Mouse (Mus musculus) left cerebral cortex, adult 18-20 months (tissue): ENCODE results near the gene Sorbs1. TPM values are rescaled to one million over a fixed set of nuclear protein-coding genes. Genes with fewer than 3 reads are reported as not detected.
"Not testable (repeated sequence)": the region's sequence is repeated elsewhere in the genome, so short reads cannot be mapped to it uniquely, and the experiment has no call there.

Experiments used
- DNase-seq, 2 experiments: peaks; one replicate each; pipeline ENCODE4 v3.0.0; 2021 to 2022; ENCODE audit warnings: low spot score in 2 of 2, mixed read lengths in 1 of 2
- long read RNA-seq, 2 experiments: library from polyadenylated mRNA; stranded (forward); transcript quantifications; one replicate each; pipeline ENCODE4 v2.0.0; 2021
- total RNA-seq, 2 experiments: library from RNA; stranded (reverse); gene quantifications; 2 replicates each; pipeline ENCODE4 v1.2.3; 2021

The Sorbs1 gene
- total RNA-seq = 100 to 1,000 TPM; 144 to 149 TPM
- long read RNA-seq, experiment 1, partial matches to known transcripts = 6 of 37 reads
- long read RNA-seq, experiment 1, other reads (novel, unspliced or antisense) = 31 of 37 reads
- long read RNA-seq, experiment 2, partial matches to known transcripts = 5 of 20 reads
- long read RNA-seq, experiment 2, other reads (novel, unspliced or antisense) = 14 of 20 reads

GRCm38 (mm10) chr19:40513632-40514078 is at the start of gene Sorbs1:
TSS of gene Sorbs1 (minus strand) at chr19:40513779.
- DNase-seq = peak; percentile 93 to 96

GRCm38 (mm10) chr19:40561521-40561920 is 47.9 kb upstream of the Sorbs1 start:
- DNase-seq = not testable (repeated sequence)

DNA sequence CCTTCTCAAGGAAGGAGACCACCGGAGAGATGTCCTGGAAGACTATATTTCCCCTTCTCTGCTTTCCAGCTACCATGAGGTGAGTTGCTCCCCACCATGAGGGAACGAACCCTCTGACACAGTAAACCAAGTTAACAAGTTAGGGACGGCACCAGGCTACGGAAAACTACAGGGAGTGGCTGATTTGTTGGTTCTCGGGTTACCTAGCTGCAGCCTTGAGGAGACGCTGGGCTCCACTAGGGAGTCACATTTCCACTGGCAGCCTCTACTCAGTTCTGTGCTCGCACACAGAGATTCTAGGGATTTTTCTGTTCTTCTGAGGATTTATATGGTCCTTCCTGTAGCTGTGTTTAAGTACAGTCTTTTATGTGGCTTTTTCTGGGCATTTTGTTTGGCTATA is 42.5 kb upstream of the Sorbs1 start:
- no peak for DNase-seq

GRCm38 (mm10) chr19:40555136-40555535 is 41.6 kb upstream of the Sorbs1 start:
- DNase-seq = no peak

DNA sequence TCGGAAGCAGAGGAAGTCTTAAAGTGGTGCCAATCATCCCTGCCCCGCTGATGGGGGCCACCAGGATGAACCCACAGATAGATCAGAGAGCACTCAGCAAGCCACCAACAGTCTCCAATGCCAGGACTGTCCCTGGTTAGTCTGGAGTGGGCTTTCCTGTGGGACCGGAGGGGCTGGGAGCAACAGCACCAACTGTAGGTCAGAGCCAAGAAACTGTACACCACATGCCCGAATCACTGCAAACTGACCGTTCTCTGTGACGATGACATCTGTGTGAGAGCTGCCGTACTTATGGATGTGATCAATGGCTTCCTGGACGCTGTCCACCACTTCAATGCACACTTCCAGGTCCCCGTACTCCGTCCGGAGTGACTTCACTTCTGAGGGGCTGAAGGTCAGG is 40.8 kb upstream of the Sorbs1 start:
- no peak for DNase-seq

DNA sequence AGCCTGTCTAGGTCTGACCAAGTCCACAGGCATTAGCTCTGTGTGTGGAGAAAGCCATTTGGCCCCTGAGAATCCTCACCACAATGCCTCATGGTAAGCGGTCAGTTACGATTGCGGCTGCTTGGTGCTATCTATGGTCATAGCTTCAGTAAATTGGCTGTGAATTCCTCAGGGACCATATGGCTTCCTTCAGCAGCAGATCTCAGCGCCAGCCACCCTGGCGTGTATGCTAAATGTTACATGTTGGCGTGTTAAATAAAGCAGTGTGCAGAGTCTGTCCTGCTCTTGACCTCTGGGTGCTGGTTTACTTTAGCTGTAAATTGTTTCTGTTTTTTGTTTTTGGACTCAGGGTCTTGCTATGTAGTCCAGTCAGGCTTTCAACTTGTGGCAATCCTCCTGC is 40.3 kb upstream of the Sorbs1 start:
- DNase-seq = peak in 1 of 2 experiments; percentile 19

GRCm38 (mm10) chr19:40553014-40553789 is 39.6 kb upstream of the Sorbs1 start:
- DNase-seq = no peak

DNA sequence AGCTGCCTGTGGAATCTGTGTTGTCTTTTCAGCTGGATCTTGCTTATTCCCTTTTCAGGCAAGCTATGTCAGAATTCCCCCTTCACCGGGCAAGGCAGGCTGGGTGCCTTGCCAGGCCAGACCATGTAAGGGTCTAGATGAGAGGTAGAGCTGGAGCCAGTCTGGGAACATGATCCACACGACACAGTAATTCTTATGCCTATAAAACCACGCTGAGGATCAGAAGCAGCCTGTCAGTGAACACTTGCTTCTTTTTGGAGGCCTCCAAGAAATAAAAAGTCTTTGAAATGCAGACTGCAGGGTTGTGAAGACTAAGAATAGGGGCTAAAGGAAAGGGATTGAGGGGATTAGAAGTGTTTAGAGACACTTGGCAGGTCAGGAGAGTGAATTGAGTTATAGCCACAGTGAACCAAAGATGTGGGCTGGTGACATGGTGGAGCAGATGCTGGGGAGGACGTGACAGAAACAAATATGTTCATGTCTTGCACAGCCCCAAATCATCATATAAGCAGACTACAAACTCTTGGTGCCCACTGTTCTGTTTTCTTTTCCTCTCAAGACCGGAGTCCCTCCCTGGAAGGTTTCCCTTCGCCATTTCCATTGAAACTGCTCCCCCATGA is 36.0 kb upstream of the Sorbs1 start:
- no peak for DNase-seq

GRCm38 (mm10) chr19:40548796-40549515 is 35.4 kb upstream of the Sorbs1 start:
- DNase-seq = no peak

- DNase-seq = no peak
Observed at GRCm38 (mm10) chr19:40548386-40548785, 34.8 kb upstream of the Sorbs1 start.

DNA sequence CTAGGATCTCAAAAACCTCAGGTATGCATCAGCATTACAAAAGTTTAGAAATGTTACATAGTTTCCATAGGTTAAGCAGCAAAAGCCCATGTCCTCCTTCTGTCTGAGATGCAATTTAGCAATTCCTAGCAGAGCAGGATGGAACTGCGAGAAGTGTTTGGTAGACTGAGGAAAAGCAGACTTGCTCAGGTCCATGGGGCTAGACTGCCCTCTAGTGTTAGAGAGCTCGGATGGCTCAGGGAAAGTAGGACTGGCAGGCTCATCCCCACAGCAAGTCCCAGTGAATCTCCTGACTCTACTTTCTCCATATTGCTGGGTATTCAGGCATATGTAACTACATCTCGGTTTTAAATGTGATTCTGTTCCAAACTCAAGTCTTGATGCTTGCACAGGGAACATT is 31.3 kb upstream of the Sorbs1 start:
- peak; percentile 65 to 71 for DNase-seq

DNA sequence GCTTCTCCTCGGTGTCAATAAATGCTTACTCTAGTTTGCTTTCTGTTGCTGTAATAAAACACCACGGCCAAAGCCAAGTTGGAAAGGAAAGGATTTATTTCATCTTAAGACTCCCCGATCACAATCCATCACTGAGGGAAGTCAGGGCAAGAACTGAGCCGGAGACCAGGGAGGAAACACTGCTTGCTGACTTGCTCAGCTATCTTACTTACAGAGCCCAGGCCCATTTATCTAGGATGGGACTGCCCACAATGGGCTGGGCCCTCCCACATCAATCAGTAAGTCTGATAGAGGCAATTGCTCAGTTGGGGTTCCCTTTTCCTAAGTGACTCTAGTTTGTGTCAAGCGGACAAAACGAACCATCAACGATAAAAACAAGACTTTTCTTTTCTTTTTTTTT is 29.2 kb upstream of the Sorbs1 start:
- DNase-seq = no peak

DNA sequence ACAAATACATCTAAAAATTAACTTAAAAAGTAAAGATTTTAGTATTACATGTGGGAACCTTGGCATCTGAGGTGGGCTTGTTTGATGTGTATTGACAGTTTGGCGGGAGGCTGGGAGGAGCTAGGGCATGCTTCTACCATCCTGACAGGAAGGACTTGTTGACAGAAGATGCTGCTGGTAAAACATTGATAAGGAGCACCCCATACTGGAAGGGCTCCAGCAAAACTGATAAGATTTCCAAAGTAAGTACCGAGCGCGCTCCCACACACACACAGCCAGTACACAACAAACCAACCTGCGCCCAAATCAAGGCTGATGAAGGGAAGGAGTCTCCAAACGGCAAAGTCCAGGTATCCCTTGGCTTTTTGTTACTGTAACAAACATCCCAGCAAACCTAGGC is 22.9 kb upstream of the Sorbs1 start:
- DNase-seq = no peak

GRCm38 (mm10) chr19:40532525-40532924 is 18.9 kb upstream of the Sorbs1 start:
- DNase-seq = no peak

DNA sequence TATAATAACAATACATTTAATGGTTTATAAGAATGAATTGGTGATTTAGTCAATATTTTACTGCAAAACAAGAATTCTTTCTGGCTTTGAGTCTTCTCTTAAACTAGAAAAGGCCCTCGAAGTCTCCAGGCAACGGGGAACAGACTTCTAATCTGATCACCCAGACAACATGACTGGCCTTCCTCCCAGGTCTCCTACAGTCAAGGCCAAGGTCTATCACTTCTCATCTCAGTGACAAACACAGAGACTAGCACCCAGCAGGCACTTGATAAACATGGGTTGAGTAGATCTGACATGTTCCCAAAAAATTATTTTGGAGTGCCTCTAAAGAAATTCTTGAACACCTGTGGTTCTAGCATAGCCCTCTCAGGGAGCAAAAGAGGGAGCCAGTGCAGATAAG is 16.7 kb upstream of the Sorbs1 start:
- no peak for DNase-seq

DNA sequence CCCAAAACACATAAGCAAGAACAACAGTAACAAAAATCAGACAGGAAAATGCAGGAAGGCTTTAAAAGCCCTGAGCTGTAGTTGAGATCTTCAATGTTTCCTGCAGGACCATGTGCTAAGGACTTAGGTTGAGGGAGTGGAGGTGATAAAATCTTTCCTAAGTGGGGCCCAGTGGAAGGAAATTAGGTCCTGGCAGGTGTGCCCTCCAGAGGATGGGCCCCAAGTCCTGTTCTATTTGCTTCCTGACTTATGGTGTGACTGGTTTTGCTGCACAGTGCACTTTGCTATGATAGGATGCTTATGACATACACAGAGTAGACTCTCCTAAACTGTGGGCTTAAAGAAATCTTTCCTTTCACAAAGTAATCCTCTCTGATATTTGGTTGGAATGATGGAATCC is 14.7 kb upstream of the Sorbs1 start:
- no peak for DNase-seq

GRCm38 (mm10) chr19:40526367-40527014 is 12.9 kb upstream of the Sorbs1 start:
- no peak for DNase-seq

DNA sequence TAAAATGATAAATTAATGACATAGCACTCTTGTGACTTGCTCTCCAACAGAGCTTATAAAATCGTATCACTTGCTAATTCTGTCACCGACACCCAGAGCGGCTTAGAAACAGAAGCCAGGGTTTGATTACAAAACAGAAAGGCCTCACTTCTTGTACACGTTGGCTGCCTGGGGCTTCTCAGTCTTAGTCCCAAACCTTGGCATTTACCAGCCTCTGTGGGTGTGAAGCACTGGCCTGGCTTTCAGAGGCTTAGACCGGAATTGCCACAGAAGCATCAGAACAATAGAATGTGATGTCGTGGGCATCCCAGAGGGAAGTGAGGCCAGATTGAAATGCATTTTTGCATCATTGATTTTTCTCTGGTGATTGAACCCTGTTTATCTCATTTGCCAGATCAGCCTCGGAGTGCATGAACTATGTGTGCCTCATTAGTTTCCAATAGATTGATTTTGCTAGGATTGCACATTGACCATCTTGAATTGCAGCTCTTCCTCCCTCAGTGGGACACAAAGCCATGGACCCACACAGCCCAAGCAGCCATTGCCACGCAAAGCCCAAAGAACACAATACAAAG is 9.9 kb upstream of the Sorbs1 start:
- DNase-seq = no peak

DNA sequence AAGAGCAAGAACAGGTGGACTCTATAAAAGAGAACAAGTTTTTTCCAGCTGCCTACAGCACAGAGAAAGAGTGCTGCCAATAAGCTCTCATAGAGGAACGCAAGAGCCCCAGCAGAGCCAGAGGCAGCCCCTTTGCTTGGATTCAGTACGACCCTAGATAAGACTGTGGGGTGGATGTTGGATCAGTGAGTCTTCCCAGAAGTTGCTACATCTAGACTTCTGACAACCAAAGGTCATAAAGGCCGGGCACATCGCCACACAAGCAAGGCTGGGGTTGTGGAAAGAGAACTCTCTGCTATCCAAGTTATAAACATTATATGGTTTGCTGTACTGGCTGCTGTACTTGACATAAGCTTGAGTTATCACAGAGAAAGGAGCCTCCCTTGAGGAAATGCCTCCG is 6.8 kb upstream of the Sorbs1 start:
- DNase-seq = no peak

DNA sequence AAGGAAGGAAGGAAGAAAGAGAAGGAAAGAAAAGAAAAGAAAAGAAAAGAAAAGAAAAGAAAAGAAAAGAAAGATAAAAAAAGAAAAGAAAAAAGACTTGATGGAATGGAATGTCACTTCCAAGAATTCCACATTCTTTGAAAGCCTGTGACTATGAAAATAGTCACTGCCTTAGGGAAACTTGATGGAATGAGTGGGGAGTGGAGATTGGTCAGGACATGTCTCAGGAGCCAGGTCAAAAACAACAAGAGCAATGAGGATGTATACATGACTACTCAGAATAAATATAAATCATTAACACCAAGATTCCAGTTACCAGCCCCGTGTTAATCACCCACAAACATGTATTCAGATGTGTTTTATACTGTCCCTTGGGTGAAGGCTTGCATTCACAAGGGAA is 5.1 kb upstream of the Sorbs1 start:
- DNase-seq = no peak

GRCm38 (mm10) chr19:40515596-40515995 is 2.0 kb upstream of the Sorbs1 start:
- no peak for DNase-seq
